Mouse (Mus musculus): Measurements from ENCODE around the gene Prcc. TPM values are rescaled to one million over a fixed set of nuclear protein-coding genes. Genes with fewer than 3 reads are reported as not detected.
"Not testable (repeated sequence)": the region's sequence is repeated elsewhere in the genome, so short reads cannot be mapped to it uniquely, and the experiment has no call there.

The Prcc gene
- polyA plus RNA-seq, 1 experiment from 2014 or later = 6.5 TPM

DNA sequence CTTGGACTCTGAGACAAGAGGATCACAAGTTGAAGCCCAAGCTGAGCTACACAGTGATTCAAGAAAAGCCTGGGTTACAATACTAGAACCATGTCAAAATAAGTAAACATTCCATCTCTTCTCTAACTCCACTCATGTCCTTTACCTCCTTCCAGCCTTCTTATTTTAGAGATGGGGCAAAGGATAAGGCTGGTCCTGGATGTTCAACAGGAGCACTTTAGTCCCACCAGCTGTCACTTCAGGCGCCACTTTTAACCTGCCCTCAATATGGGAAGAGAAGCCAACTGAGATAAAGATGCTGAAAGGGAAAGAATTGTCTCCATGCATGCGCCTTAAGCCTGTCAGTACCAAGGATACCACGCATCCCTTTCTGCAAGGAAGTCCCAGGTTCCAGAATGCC lies 1.1 kb downstream of the Prcc start:
- ATAC-seq (ENCODE audit: insufficient read depth) = no peak
- H3K4me2 ChIP-seq = peak overlapping the region; percentile 81
- H3K27me3 ChIP-seq = no peaks in the 10 kb centered on the region
- H3K4me3 ChIP-seq (replicated peaks) = peak overlapping the region; percentile 71
- no peaks in the 10 kb centered on the region for H3K9me3 ChIP-seq (replicated peaks)
- H3K36me3 ChIP-seq (replicated peaks) = peaks cover 21% of the 10 kb centered on the region
- under 1% methylated on average over 3 of the region's 3 CpGs for WGBS (ENCODE audit: insufficient replicate concordance)
- peak overlapping the region; percentile 91 for H3K27ac ChIP-seq (replicated peaks)
- peak overlapping the region; percentile 77 for H3K9ac ChIP-seq
- peaks cover 30% of the 10 kb centered on the region for H3K4me1 ChIP-seq (replicated peaks)

DNA sequence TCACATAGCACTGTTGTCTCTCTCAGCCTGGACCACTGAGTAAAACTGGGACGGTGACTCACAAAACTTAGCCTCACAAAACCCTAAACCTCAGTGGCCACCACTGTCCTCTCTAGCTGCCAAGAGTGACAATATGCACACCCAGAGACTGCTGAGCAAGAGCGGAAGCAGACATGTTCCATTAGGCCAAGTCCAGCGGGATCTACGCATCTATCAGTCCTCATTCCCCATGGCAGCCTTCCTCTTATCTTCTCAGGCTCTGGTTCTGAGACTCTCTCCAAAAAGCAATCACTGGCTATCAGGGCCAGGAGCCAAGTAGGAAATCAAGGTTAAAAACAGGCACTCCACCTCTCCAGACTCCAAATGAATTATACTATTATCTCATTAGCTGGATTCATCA lies 7.7 kb downstream of the Prcc start:
- H3K4me2 ChIP-seq = no peak overlapping the region
- H3K27ac ChIP-seq (replicated peaks) = no peak overlapping the region
- peaks cover 72% of the 10 kb centered on the region for H3K36me3 ChIP-seq (replicated peaks)
- H3K9ac ChIP-seq = no peak overlapping the region
- no peak for ATAC-seq (ENCODE audit: insufficient read depth)
- WGBS (ENCODE audit: insufficient replicate concordance) = 85% methylated on average over 4 of the region's 4 CpGs
- H3K27me3 ChIP-seq = no peaks in the 10 kb centered on the region
- no peak overlapping the region for H3K4me3 ChIP-seq (replicated peaks)
- H3K4me1 ChIP-seq (replicated peaks) = peaks cover 2% of the 10 kb centered on the region; the same call in 1 of the 2 replicates
- H3K9me3 ChIP-seq (replicated peaks) = no peaks in the 10 kb centered on the region

GRCm38 (mm10) chr3:87864111-87864510 lies 21.3 kb downstream of the Prcc start:
- H3K27me3 ChIP-seq; ATAC-seq (ENCODE audit: insufficient read depth); H3K9me3 ChIP-seq (replicated peaks); H3K27ac ChIP-seq (replicated peaks); H3K4me3 ChIP-seq (replicated peaks); H3K4me1 ChIP-seq (replicated peaks); H3K9ac ChIP-seq; H3K4me2 ChIP-seq: not testable (repeated sequence)
- peaks cover 90% of the 10 kb centered on the region for H3K36me3 ChIP-seq (replicated peaks)
- 82% methylated on average over 4 of the region's 4 CpGs for WGBS (ENCODE audit: insufficient replicate concordance)

DNA sequence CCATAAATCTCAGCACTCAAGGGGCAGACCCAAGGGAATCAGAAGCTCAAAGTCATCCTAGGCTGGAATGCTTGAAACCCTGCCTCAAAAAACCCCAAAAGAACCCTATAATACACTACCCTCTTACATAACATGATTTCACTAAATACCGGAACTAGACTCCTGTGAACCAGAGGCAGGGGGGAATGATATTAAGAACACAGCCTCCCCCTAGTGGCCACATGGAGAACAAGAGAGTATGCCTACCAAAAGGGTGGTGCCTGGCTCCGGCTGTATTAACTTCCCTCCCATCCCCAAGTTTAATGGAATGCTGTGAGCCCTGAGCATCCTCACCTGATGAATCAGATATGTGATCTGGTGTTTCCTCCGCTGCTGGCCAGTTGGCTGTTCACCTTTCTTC lies 25.6 kb downstream of the Prcc start:
- no peak for ATAC-seq (ENCODE audit: insufficient read depth)
- H3K4me3 ChIP-seq (replicated peaks) = no peak overlapping the region
- H3K9ac ChIP-seq = no peak overlapping the region
- no peaks in the 10 kb centered on the region for H3K27me3 ChIP-seq
- peaks cover 75% of the 10 kb centered on the region for H3K36me3 ChIP-seq (replicated peaks)
- WGBS (ENCODE audit: insufficient replicate concordance) = 28% methylated on average over 3 of the region's 3 CpGs
- H3K4me1 ChIP-seq (replicated peaks) = no peaks in the 10 kb centered on the region
- no peaks in the 10 kb centered on the region for H3K9me3 ChIP-seq (replicated peaks)
- H3K27ac ChIP-seq (replicated peaks) = no peak overlapping the region
- H3K4me2 ChIP-seq = no peak overlapping the region

DNA sequence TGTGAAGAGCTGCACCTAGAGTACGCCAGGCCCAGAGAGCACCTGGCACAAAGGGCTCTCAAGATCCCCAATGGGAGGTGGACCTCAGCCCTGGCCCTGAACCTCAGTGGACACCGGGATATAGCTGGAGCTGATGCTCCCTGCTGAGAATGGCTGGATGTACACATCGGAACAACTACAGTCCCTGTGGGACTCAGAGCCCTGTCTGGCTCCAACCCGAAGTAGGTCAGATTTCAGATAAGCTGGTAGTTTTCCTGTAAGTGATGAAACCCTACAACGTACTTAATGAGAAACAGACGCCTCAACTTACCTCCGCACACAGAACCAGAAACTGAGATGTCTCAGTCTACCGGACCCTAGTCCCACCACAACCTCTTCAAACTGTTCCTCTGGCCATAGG lies 27.7 kb downstream of the Prcc start:
- Histone ChIP-seq H3K36me3 (replicated peaks) (peaks cover 59% of the 10 kb centered on the region), H3K4me1 (replicated peaks) (no peaks in the 10 kb centered on the region), H3K9me3 (replicated peaks) (no peaks in the 10 kb centered on the region), H3K4me2 (no peak overlapping the region), H3K9ac (no peak overlapping the region), H3K27me3 (no peaks in the 10 kb centered on the region), H3K27ac (replicated peaks) (no peak overlapping the region), H3K4me3 (replicated peaks) (no peak overlapping the region)
- no peak for ATAC-seq (ENCODE audit: insufficient read depth)
- WGBS (ENCODE audit: insufficient replicate concordance) = 86% methylated on average over 8 of the region's 8 CpGs

GRCm38 (mm10) chr3:87855936-87856335 lies 29.5 kb downstream of the Prcc start:
- Histone ChIP-seq H3K9ac (no peak overlapping the region), H3K9me3 (replicated peaks) (no peaks in the 10 kb centered on the region), H3K27me3 (no peaks in the 10 kb centered on the region), H3K36me3 (replicated peaks) (peaks cover 43% of the 10 kb centered on the region), H3K4me1 (replicated peaks) (no peaks in the 10 kb centered on the region), H3K27ac (replicated peaks) (no peak overlapping the region), H3K4me2 (no peak overlapping the region), H3K4me3 (replicated peaks) (no peak overlapping the region)
- ATAC-seq (ENCODE audit: insufficient read depth) = no peak
- WGBS (ENCODE audit: insufficient replicate concordance) = 76% methylated on average over 8 of the region's 8 CpGs

- peaks cover 37% of the 10 kb centered on the region for H3K36me3 ChIP-seq (replicated peaks)
- H3K9me3 ChIP-seq (replicated peaks) = no peaks in the 10 kb centered on the region
- no peaks in the 10 kb centered on the region for H3K4me1 ChIP-seq (replicated peaks)
- ATAC-seq (ENCODE audit: insufficient read depth) = no peak
- no peak overlapping the region for H3K27ac ChIP-seq (replicated peaks)
- 58% methylated on average over 7 of the region's 7 CpGs for WGBS (ENCODE audit: insufficient replicate concordance)
- no peaks in the 10 kb centered on the region for H3K27me3 ChIP-seq
- H3K4me2 ChIP-seq = no peak overlapping the region
- no peak overlapping the region for H3K9ac ChIP-seq
- no peak overlapping the region for H3K4me3 ChIP-seq (replicated peaks)
These were observed 30.4 kb downstream of the Prcc start for GRCm38 (mm10) chr3:87854795-87855568.

- Histone ChIP-seq H3K4me2 (no peak overlapping the region), H3K9ac (no peak overlapping the region), H3K36me3 (replicated peaks) (no peaks in the 10 kb centered on the region), H3K27me3 (no peaks in the 10 kb centered on the region), H3K4me3 (replicated peaks) (no peak overlapping the region), H3K27ac (replicated peaks) (no peak overlapping the region), H3K4me1 (replicated peaks) (peaks cover 8% of the 10 kb centered on the region; the same call in 1 of the 2 replicates), H3K9me3 (replicated peaks) (no peaks in the 10 kb centered on the region)
- WGBS (ENCODE audit: insufficient replicate concordance) = 53% methylated on average over 14 of the region's 14 CpGs
- ATAC-seq (ENCODE audit: insufficient read depth) = no peak
These were observed 36.3 kb downstream of the Prcc start for GRCm38 (mm10) chr3:87849117-87849516.

DNA sequence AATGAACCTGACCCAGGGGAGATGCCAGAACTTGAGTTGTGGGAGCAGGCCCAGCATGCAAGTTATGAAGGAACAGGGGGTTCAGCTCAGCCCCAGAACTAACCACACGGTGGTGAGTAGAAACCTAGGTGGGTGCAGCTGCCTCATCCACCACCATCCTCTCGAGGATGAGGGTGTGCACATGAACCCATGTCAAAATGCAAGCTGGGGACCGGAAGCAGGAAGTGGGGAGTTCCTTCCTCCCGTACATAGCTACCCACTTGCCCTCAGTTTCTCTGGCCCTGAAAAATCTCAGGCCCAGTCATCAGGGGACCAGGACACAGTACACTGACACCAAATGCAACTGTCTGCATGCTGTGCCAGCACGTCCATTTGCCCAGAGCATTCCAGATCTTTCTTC lies 37.7 kb downstream of the Prcc start:
- no peak for ATAC-seq (ENCODE audit: insufficient read depth)
- Histone ChIP-seq H3K4me1 (replicated peaks) (peaks cover 8% of the 10 kb centered on the region; the same call in 1 of the 2 replicates), H3K9me3 (replicated peaks) (no peaks in the 10 kb centered on the region), H3K9ac (no peak overlapping the region), H3K4me2 (no peak overlapping the region), H3K27me3 (no peaks in the 10 kb centered on the region), H3K4me3 (replicated peaks) (no peak overlapping the region), H3K36me3 (replicated peaks) (no peaks in the 10 kb centered on the region), H3K27ac (replicated peaks) (no peak overlapping the region)
- 22% methylated on average over 5 of the region's 5 CpGs for WGBS (ENCODE audit: insufficient replicate concordance)

DNA sequence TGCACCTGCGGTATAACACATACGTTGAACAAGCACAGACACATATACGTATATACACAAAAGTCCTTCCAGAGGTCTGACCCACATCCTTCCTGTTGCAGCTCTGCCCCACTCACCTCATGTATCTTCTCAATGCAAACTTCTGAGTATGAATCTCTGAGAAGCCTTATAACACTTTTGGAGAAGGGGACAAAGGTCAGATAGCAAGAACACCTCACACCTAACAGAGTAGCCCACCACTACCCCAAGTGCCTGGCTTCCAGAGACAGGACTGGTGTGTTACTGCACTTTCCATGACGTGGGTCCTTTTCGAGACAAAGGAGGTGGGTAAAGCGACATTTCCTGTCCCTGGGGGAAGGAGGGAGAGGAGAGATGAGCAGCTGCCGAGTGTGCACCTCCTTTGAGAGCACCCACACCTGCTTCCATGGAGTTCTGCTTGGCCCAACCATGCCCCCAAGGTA lies 38.7 kb downstream of the Prcc start, which contains the start of gene Sh2d2a:
TSS of gene Sh2d2a (plus strand) at position 106 of the 461 bp plus-strand sequence.
- 37% methylated on average over 7 of the region's 7 CpGs for WGBS (ENCODE audit: insufficient replicate concordance)
- Histone ChIP-seq H3K4me1 (replicated peaks) (peaks cover 8% of the 10 kb centered on the region; the same call in 1 of the 2 replicates), H3K4me3 (replicated peaks) (no peak within 1 kb of the TSS), H3K27ac (replicated peaks) (no peak within 1 kb of the TSS), H3K36me3 (replicated peaks) (no peaks in the 10 kb centered on the region), H3K9me3 (replicated peaks) (no peaks in the 10 kb centered on the region), H3K9ac (no peak within 1 kb of the TSS), H3K4me2 (no peak within 1 kb of the TSS), H3K27me3 (no peaks in the 10 kb centered on the region)
- no peak for ATAC-seq (ENCODE audit: insufficient read depth)

DNA sequence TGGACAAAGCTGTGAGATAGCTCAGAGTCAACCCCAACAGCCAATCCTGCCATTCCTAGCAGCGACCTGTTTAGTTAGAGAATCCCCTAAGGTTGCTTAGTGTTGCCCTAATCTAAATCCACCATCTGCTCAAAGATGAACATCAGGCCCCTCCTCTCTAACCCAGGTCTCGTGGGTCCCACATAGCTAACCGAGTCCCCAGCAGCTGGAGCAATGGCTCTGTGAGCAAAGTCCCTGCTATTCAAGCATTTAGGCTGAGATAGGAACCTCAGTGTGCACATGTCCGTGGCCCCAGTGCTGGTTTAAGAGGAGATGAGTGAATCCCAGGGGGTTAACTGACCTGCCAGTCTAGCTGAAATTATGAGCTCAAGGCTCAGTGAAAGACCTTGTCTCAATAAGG lies 39.2 kb downstream of the Prcc start:
- Histone ChIP-seq H3K4me2 (no peak overlapping the region), H3K9ac (no peak overlapping the region), H3K27me3 (no peaks in the 10 kb centered on the region), H3K4me1 (replicated peaks) (peaks cover 8% of the 10 kb centered on the region; the same call in 1 of the 2 replicates), H3K4me3 (replicated peaks) (no peak overlapping the region), H3K27ac (replicated peaks) (no peak overlapping the region), H3K9me3 (replicated peaks) (no peaks in the 10 kb centered on the region), H3K36me3 (replicated peaks) (no peaks in the 10 kb centered on the region)
- 41% methylated on average over 4 of the region's 4 CpGs for WGBS (ENCODE audit: insufficient replicate concordance)
- ATAC-seq (ENCODE audit: insufficient read depth) = no peak

All from liver, embryonic 15.5 days (tissue).